Mouse (Mus musculus): Measurements from ENCODE around the gene Cacng7. TPM values are rescaled to one million over a fixed set of nuclear protein-coding genes. Genes with fewer than 3 reads are reported as not detected.

The Cacng7 gene
- total RNA-seq, 2 experiments from 2014 or later, result 111 to 123 TPM

GRCm38 (mm10) chr7:3301628-3302555, 30.9 kb upstream of the Cacng7 start:
- no peak for DNase-seq
- intact Hi-C loops (cut with DNase I), result no loop called here

GRCm38 (mm10) chr7:3302556-3303275, 30.0 kb upstream of the Cacng7 start:
- intact Hi-C loops (cut with DNase I), result no loop called here
- no peak for DNase-seq

- intact Hi-C loops (cut with DNase I), result no loop called here
- peak; percentile 69 for DNase-seq
Measured at GRCm38 (mm10) chr7:3303276-3303781, 29.4 kb upstream of the Cacng7 start.

- no peak for DNase-seq
- intact Hi-C loops (cut with DNase I), result no loop called here
Measured at GRCm38 (mm10) chr7:3303789-3304188, 29.0 kb upstream of the Cacng7 start.

GRCm38 (mm10) chr7:3304298-3304697, 28.5 kb upstream of the Cacng7 start:
- peak; percentile 34 for DNase-seq
- intact Hi-C loops (cut with DNase I), result no loop called here

GRCm38 (mm10) chr7:3306400-3306799, 26.4 kb upstream of the Cacng7 start:
- no peak for DNase-seq
- intact Hi-C loops (cut with DNase I), result no loop called here

GRCm38 (mm10) chr7:3308646-3309045, 24.1 kb upstream of the Cacng7 start:
- intact Hi-C loops (cut with DNase I), result no loop called here
- no peak for DNase-seq

- no peak for DNase-seq
- intact Hi-C loops (cut with DNase I), result no loop called here
Measured at GRCm38 (mm10) chr7:3310233-3310632, 22.5 kb upstream of the Cacng7 start.

- intact Hi-C loops (cut with DNase I), result no loop called here
Measured at GRCm38 (mm10) chr7:3313571-3313970, 19.2 kb upstream of the Cacng7 start.

GRCm38 (mm10) chr7:3314121-3314520, 18.6 kb upstream of the Cacng7 start:
- intact Hi-C loops (cut with DNase I), result no loop called here
- no peak for DNase-seq

More at GRCm38 (mm10) chr7:3313571-3313970, 19.2 kb upstream of the Cacng7 start:
- no peak for DNase-seq

GRCm38 (mm10) chr7:3317704-3318103, 15.1 kb upstream of the Cacng7 start:
- no peak for DNase-seq
- intact Hi-C loops (cut with DNase I), result no loop called here

GRCm38 (mm10) chr7:3320856-3321255, 11.9 kb upstream of the Cacng7 start:
- intact Hi-C loops (cut with DNase I), result no loop called here
- DNase-seq, result no peak

GRCm38 (mm10) chr7:3323826-3324225, 8.9 kb upstream of the Cacng7 start:
- intact Hi-C loops (cut with DNase I), result no loop called here
- no peak for DNase-seq

GRCm38 (mm10) chr7:3327961-3328360, 4.8 kb upstream of the Cacng7 start:
- intact Hi-C loops (cut with DNase I), result no loop called here
- no peak for DNase-seq

GRCm38 (mm10) chr7:3329776-3330546, 2.8 kb upstream of the Cacng7 start:
- intact Hi-C loops (cut with DNase I), result loop anchor here (5.0 to 10.0 kb wide), 2 partner anchors 65 to 117 kb away; partner anchors contain the start of gene Cacng8
- DNase-seq, result peak; percentile 76

GRCm38 (mm10) chr7:3331171-3331570, 1.6 kb upstream of the Cacng7 start:
- intact Hi-C loops (cut with DNase I), result loop anchor here (5.0 to 10.0 kb wide), 2 partner anchors 64 to 116 kb away; partner anchors contain the start of gene Cacng8
- DNase-seq, result no peak

GRCm38 (mm10) chr7:3331581-3332223, 1.1 kb upstream of the Cacng7 start:
- intact Hi-C loops (cut with DNase I), result loop anchor here (5.0 to 10.0 kb wide), 2 partner anchors 63 to 116 kb away; partner anchors contain the start of gene Cacng8
- DNase-seq, result peak; percentile 95

- DNase-seq, result no peak
- intact Hi-C loops (cut with DNase I), result loop anchor here (5.0 to 10.0 kb wide), 2 partner anchors 63 to 115 kb away; partner anchors contain the start of gene Cacng8
Measured at GRCm38 (mm10) chr7:3332224-3332615, 535 bp upstream of the Cacng7 start.

- DNase-seq, result no peak
- intact Hi-C loops (cut with DNase I), result loop anchor here (5.0 to 10.0 kb wide), 2 partner anchors 61 to 114 kb away; partner anchors contain the start of gene Cacng8
Measured at GRCm38 (mm10) chr7:3333542-3333941, 787 bp downstream of the Cacng7 start.

GRCm38 (mm10) chr7:3336412-3336811, 3.7 kb downstream of the Cacng7 start:
- no peak for DNase-seq

More at GRCm38 (mm10) chr7:3336412-3336811, 3.7 kb downstream of the Cacng7 start:
- intact Hi-C loops (cut with DNase I), result loop anchor here (10.0 kb wide), 1 partner anchor 58 kb away; the partner anchor contains the start of gene Cacng8

Measured in left cerebral cortex, postnatal 4 days (tissue).